Mouse (Mus musculus): Measurements from ENCODE around the gene Cdc6.

- TF ChIP-seq POLR2A (IDR thresholded peaks at IDR 0.05; ENCODE audit: low read depth, low read length) = no peak
- TF ChIP-seq CTCF (conservative IDR thresholded peaks at IDR 0.05; ENCODE audit: insufficient read depth, insufficient read length, low read depth, low read length) = no peak
Observed at GRCm38 (mm10) chr11:98969496-98969927, 61.9 kb downstream of the Cdc6 start.
